Mouse (Mus musculus) cerebellum, adult 9-10 months (tissue): ENCODE measurements around the gene Swt1.
"Not testable (repeated sequence)": the region's sequence is repeated elsewhere in the genome, so short reads cannot be mapped to it uniquely, and the experiment has no call there.

Source experiments
- DNase-seq: peaks from one replicate; pipeline ENCODE4 v3.0.0; 2022

Swt1 gene

GRCm38 (mm10) chr1:151428263-151429221 is at the start of gene Swt1, which contains the start of gene Trmt1l:
TSS of gene Swt1 (minus strand) at chr1:151428455.
TSS of gene Trmt1l (plus strand) at chr1:151428542.
- DNase-seq: peak; percentile 99

GRCm38 (mm10) chr1:151472386-151472785 is 44.1 kb upstream of the Swt1 start:
- not testable (repeated sequence) for DNase-seq

DNA sequence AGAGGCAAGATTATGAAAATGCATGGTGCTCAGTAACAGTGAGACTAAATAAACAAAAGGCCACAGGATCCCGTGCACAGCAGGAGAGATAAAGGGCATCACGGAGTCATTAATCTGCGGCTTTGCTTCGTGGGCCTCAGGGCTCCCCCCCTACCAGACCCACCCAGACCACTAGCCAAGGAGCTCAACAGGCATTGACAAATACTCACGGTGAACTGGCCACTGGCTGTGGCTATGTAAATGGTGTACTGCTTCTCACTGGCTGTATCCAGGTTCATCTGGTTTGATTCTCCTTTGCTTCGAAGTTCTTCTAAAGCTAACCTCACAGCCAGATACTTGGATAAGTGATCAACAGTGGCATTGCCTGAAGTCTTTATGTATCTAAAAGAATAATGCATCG is 43.2 kb upstream of the Swt1 start:
- DNase-seq: no peak

DNA sequence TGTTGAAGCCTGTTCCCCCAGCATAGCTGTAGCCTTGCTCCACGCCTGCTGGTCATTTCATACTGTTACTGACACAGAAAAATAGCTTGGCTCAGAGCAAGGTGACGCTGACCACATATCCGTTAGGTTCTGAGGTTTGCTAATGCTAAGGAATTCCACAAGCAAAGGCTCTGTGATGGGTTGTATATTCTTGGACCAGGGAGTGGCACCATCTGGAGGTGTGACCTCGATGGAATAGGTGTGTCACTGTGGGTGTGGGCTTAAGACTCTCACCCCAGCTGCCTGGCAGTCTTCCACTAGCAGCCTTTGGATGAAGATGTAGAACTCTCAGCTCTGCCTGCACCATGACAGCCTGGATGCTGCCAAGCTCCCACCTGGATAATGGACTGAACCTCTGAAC is 38.3 kb upstream of the Swt1 start:
- DNase-seq: no peak

- DNase-seq: no peak
Measured at GRCm38 (mm10) chr1:151464914-151465313, 36.7 kb upstream of the Swt1 start.

DNA sequence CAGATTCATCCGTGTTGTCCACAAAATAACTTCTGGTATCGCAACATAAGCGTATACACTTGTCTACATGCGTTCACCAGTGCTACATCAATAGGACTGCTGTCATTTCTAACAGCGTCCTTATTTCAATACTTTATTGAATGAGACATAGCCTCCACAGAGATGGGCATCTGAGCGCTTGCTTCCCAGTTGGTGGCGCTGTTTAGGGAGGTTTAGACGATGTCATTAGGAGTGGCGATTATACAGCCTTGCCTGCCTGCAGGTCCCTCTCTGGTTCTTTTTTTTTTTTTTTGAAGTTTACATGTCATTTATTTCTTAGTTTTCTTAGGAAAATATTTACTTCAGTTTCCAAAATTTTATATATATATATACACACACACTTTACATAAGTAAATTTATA is 33.0 kb upstream of the Swt1 start:
- DNase-seq: no peak

DNA sequence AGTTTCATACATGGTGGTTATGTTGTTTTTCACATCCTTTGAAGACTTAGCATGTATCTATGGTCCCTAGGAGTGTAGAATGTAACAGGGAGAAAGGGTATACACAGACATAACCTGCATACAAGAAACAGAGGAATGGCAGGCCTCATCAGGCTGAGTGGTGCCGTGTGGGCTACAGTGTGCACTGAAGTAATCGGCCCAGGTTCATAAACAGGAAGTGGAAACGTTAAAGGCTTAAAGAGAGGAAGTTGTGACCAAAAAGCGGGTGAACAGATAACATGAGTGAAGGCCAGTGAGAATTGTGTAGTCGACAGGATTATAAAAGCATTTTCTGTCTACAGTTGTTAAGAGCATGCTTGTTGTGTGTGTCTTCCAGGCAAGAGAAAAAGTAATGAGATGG is 28.8 kb upstream of the Swt1 start:
- no peak for DNase-seq

- no peak for DNase-seq
Measured at GRCm38 (mm10) chr1:151451946-151452345, 23.7 kb upstream of the Swt1 start.

GRCm38 (mm10) chr1:151450851-151451250 is 22.6 kb upstream of the Swt1 start:
- no peak for DNase-seq

DNA sequence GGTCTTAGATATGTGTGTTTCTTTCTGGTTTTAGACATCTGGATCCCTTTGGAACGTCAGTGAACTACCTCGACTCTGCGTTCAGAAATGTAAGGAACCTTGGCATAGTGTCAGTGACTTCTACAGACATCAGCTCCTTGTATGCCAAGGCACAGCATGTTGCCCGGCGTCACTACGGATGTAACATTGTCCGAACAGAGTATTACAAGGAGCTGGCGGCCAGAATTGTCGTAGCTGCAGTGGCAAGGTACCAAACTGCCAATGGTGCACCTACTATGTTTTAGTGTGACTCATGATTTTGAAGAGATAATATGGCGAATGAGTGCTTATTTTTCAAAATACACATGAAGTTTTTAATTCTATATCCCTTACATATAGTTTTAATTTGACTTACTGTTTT is 21.6 kb upstream of the Swt1 start:
- no peak for DNase-seq

GRCm38 (mm10) chr1:151435431-151435830 is 7.2 kb upstream of the Swt1 start:
- no peak for DNase-seq

GRCm38 (mm10) chr1:151429316-151429715 is 1.1 kb upstream of the Swt1 start:
- no peak for DNase-seq

- no peak for DNase-seq
Measured at GRCm38 (mm10) chr1:151427888-151428262, 380 bp downstream of the Swt1 start.

DNA sequence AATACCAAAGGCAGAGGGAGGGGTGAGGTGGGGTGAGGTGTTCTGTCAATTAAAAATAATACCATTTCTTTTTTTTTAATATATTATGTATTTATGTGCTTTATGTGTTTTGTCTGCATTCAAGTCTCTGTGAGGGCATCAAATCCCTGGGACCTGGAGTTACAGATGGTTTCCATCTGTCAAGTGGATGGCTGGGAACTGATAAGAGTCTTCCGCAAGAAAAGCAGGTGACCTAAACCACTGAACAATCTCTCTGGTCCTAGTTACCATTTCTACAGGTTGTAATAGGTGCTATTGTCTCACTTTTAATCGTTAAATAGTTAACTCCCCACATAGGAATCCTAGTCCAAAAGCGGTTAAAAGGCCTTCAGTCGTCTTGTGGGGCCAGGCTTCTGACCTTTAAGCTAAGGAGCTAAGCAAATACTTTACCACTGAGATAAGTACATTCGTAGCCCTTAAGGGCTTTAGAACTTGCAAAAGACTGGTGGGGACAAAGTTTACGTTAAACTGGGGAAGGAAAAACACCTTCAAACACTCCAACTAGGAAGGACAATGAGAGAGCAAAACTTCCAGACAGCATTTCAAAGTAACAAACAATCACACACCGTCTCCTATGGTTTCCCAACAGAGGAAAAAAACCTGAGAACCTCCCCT is 1.2 kb downstream of the Swt1 start:
- peak; percentile 23 for DNase-seq

DNA sequence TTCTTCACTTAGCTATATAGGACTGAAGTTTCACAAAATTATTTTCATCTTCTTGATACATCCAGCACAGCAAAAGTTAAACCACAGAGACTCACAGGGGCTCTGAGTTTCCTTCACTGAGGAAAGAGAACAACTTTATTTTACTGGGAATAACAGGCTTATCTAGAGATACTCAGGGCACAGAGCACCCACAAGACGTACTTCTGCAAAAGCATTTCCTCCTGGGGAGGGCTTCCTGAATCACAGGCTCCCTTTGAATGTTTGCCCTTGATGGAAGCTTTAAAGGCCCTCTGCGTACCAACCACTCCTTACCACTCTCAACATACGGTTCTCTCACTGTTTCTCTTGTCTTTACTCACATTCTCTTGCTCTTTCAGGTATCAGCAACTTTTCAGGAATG is 6.1 kb downstream of the Swt1 start:
- no peak for DNase-seq

GRCm38 (mm10) chr1:151409827-151410226 is 18.4 kb downstream of the Swt1 start:
- no peak for DNase-seq

DNA sequence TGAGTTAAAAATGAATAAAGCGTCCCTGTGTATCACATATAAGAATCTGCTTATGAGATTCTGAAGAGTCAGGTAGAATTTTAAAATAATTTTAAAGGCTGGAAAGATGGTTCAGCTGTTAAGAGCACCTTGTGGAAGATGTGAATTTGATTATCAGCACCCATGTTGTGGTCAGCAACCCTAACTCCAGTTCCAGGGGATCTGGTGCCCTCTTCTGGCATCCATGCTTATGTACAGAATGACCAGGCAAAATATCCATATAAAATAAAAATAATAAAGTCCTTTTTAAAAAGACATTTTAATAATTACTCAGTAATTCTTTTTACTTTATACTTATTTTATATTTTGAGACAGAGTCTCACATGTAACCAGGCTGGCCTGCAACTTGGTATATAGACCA is 38.2 kb downstream of the Swt1 start:
- no peak for DNase-seq

DNA sequence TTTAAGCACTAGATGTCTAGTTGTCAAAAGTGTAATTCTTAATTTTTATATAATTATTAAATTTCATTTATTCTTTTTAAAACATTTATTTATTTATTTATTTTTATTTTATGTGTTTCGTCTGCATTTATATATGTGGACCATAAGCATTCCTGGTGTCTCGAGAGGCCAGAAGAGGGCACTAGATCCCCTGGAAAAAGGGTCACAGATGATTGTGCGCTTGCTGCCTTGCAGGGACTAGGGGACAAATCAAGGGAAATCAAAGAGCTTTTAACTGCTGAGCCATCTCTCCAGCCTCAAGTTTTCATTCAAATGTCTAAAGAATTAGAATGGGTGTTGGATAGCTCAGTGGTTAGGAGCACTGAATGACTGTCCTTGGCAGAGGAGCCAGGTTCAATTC is 50.9 kb downstream of the Swt1 start:
- no peak for DNase-seq

- DNase-seq: no peak
Measured at GRCm38 (mm10) chr1:151372823-151373222, 55.4 kb downstream of the Swt1 start.

DNA sequence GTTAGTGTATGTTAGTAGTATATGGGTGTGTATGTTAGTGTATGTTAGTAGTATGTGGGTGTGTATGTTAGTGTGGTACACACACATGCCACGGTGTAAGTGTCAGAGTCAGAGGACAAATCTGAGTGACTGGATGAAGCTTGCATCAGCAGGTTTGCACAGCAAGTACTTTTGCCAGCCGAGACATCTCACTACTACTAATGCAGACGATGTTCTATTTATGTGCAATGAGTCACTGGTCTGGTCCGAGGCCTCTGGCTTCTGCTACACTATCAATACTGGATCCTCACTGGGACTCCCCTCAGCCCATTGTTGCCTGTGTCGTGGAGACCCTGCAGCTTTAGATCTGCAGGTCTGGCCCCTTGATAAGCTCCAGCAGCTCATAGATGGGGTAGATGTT is 56.7 kb downstream of the Swt1 start:
- no peak for DNase-seq

DNA sequence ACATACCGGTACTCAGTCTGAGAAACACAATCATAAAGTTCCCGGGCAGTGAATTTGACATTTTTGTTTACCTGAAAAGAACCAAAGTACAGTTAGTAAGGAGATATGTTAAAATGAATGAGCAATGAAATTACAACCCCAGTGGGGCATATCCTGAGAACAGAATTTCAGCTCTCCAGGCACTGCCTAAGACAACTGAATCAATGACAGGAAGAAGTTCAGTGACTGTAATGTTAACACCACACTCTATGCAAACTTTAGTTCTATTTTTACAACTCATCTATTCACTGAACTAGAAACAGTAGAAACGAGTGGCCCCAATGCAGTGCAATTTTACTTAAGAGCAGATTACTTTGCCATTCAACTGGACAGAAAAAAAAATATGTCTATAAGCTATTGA is 57.7 kb downstream of the Swt1 start:
- DNase-seq: no peak

- DNase-seq: no peak
Measured at GRCm38 (mm10) chr1:151368444-151368843, 59.8 kb downstream of the Swt1 start.

- no peak for DNase-seq
Measured at GRCm38 (mm10) chr1:151367721-151368324, 60.4 kb downstream of the Swt1 start.
